Mouse (Mus musculus) cerebellum, adult 2 months (tissue): ENCODE measurements around the gene Ezh1. TPM values are rescaled to one million over a fixed set of nuclear protein-coding genes. Genes with fewer than 3 reads are reported as not detected.

ENCODE experiments used
- DNase-seq, 2 experiments: peaks; one replicate each; pipeline ENCODE4 v3.0.0; 2021
- H3K27ac ChIP-seq: fragments of 200-500 bp; 2 replicates; pipeline ENCODE4 v1.5.1; 2012; ENCODE audit warnings: low read length, control low read depth, inconsistent platforms; ENCODE audit not compliant: insufficient read depth
- H3K27me3 ChIP-seq: fragments of 200-500 bp; 2 replicates; pipeline ENCODE4 v1.6.1; 2012; ENCODE audit warnings: inconsistent platforms, mild to moderate bottlenecking, low read length, moderate library complexity; ENCODE audit not compliant: control insufficient read depth, insufficient read depth
- H3K4me1 ChIP-seq: fragments of 200-500 bp; 2 replicates; pipeline ENCODE4 v1.6.1; 2011; ENCODE audit warnings: low read length; ENCODE audit not compliant: control insufficient read depth, insufficient read depth
- H3K4me3 ChIP-seq: fragments of 200-500 bp; replicated peaks from 2 replicates; pipeline ENCODE3; 2011; ENCODE audit warnings: mild to moderate bottlenecking, low read depth, low read length, control low read depth; ENCODE audit not compliant: insufficient read depth
- CTCF ChIP-seq: fragments of 200-500 bp; IDR thresholded peaks from 2 replicates; pipeline ENCODE4 v1.5.1; 2011; ENCODE audit warnings: low read depth, mild to moderate bottlenecking, control low read depth, low read length, moderate library complexity, borderline replicate concordance; ENCODE audit not compliant: insufficient read depth
- POLR2A ChIP-seq: fragments of 200-500 bp; IDR thresholded peaks from 2 replicates; pipeline ENCODE4 v1.6.1; 2011; ENCODE audit warnings: low read length, control low read depth, borderline replicate concordance; ENCODE audit not compliant: insufficient read depth
- WGBS: fragments of 180-500 bp; shearing (Covaris S2); methylation state at CpG from one replicate; pipeline ENCODE4 v1.1.7; 2018; 5-methylcytosine and 5-hydroxymethylcytosine counted together
- polyA plus RNA-seq: library from polyadenylated mRNA; depleted of rRNA; stranded (reverse); fragments of >200 nt; gene quantifications from 2 replicates; pipeline ENCODE4 v1.2.3, GENCODE M21; 2012

Ezh1 gene
- polyA plus RNA-seq, 1 experiment = 64.4 TPM

DNA sequence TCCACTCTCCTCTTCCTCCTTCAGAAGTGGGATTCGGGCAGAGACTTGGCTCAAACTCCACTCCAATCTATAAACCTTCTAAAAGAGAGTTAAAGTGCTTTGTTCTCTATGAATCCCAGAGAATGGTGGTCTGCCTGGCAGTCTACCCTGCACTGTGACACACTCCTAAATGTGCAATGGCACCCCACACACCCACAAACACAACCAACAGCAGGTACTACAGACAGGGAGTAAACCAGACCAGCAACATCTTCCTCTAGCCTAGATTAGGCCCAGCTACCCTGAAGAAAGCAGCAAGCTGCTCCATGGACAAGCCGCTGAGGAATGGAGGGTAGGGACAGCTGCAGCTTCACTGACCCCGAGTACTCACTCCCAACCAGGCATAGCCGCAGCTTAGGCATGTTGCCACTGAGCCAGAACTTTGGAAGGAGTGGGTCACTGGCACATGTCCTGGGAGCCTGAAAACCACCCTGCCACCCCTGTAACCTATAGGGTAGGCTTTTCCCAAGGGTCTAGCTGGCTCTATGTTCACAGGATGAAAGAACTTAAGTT, 34.3 kb downstream of the Ezh1 start:
- no peak for TF ChIP-seq POLR2A
- TF ChIP-seq CTCF = no peak
- DNase-seq = peak; percentile 38 to 52
- H3K4me3 ChIP-seq = no peak overlapping the region
- H3K27ac ChIP-seq = peak overlapping the region; percentile 100; the same call in 1 of the 2 replicates
- no peaks in the 10 kb centered on the region for H3K27me3 ChIP-seq
- 18% methylated on average over 4 of the region's 4 CpGs for WGBS
- H3K4me1 ChIP-seq = peaks cover 66% of the 10 kb centered on the region

DNA sequence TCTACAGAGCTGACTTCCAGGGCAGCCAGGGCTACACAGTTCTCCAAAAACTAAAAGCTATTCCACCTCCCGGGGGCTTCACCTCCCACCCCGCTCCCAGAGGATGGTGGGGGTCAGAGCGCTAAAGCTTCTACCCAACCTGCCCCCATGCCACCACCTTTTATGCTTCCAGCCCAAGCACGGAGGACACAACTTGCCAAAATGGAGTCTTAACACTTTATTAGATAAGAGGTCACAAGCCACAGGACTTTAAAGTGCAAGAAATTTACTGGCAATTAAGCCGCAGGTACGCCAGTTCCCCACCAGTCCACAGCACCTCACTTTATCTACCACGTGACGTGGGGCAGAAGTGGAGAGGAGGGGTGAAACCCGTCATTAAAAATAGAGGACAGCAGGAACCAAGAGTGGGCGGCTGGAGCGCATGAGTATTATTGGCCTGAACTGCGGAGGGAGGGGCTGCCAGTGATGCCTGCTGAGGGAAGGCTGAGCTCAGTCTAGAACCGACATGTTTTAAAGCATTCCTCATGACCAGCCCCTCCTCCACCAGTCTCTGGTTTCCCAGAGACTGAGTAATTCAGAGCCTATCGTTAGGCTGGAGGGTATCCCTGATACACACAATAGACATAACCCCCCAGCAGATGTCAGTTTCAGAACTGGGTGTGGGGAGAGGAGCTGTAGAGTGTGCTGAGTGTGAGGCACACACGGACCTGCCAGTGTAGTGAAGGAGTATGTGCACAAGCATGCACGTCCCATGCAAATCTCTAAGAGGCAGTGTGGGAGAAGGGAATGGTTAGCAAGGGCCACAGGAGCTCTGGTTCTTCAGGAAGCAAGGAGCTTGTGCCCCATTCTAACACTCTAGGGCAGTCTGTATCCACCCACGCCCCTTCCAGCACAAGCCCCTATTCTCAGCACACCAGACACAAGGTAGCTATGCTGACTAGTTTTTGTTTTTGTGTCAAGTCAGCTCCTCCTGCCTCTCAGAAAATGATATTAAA, 35.1 kb downstream of the Ezh1 start:
- Histone ChIP-seq H3K4me3 (no peak overlapping the region), H3K27ac (peak overlapping the region; percentile 100), H3K27me3 (no peaks in the 10 kb centered on the region), H3K4me1 (peaks cover 70% of the 10 kb centered on the region)
- no peak for TF ChIP-seq CTCF
- TF ChIP-seq POLR2A = peak; percentile 44; the same call in 1 of the 2 replicates
- DNase-seq = peak; percentile 62
- 22% methylated on average over 17 of the region's 17 CpGs for WGBS

DNA sequence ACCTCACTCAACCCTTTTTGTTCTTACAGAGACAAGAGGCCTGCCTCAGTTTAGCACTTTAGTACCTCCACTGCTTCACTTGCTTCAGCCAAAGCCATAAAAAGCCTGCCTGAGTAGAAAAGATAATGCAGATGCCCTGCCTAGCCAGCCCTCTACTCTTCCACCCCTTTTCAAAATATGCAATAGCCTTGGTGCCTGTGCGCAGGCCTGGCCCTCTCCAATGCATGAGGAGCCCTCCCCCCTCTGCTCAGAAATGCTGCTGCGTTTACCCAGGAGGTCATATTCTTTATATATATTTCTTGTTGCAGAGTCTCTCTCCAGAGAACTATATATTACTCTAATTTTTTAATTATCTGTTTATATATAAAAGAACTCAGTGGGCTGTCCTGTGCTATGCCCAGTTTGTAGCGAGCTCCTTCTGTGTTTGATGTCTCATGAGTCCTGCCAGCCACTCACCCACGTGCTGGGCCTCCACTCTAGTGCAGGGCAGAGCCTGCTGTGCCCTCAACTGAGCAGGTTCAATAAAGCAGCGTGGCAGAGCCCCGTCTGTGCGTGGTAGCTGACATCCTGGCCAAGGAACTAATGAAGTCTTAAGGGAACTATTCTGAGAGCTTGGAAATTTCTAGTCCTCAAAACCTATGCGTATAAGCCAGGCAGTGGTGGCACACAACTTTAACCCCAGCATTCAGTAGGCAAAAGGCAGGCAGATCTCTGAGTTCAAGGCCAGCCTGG, 35.9 kb downstream of the Ezh1 start:
- H3K27ac ChIP-seq = peak overlapping the region; percentile 100
- WGBS = 9% methylated on average over 8 of the region's 8 CpGs
- TF ChIP-seq POLR2A = no peak
- TF ChIP-seq CTCF = no peak
- H3K27me3 ChIP-seq = no peaks in the 10 kb centered on the region
- no peak overlapping the region for H3K4me3 ChIP-seq
- peaks cover 76% of the 10 kb centered on the region for H3K4me1 ChIP-seq
- DNase-seq = peak; percentile 49 to 54

DNA sequence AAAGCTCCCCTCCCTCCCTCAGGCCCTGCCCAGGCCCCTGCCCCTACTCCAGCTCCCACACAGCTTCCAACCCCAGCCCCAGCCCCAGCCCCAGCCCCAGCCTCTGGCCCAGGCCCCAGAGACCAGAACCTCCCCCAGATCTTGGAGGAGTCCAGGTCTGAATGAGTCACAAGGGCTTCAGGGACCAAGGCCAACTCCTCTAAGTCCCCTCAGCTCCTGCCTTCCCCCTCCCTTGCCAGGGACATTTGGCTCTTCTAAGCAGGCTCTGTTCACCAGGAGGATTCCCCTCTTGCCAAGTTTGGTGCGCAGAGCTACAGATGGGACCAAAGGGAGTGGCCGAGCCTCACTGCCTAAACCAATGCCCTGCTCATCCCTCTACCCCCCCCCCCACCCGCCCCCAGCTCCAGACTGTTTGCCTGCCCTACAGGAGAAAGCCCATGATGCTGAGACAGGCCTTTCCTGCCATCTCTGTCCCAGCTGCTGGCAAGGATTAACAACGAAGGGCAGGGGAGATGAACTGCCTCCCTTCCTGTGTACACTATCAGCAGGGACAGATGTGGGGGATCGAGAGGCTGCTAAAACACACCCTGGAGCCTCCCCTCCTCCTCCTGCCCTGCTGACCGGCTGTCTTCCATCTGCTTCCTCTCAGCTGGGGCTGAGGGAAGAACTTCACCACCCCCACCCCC, 36.6 kb downstream of the Ezh1 start:
- Histone ChIP-seq H3K27ac (peak overlapping the region; percentile 100), H3K4me3 (no peak overlapping the region), H3K4me1 (peaks cover 82% of the 10 kb centered on the region), H3K27me3 (no peaks in the 10 kb centered on the region)
- under 1% methylated on average over 6 of the region's 6 CpGs for WGBS
- DNase-seq = peak; percentile 88 to 98
- TF ChIP-seq CTCF = no peak
- TF ChIP-seq POLR2A = peak; percentile 12; the same call in 1 of the 2 replicates

DNA sequence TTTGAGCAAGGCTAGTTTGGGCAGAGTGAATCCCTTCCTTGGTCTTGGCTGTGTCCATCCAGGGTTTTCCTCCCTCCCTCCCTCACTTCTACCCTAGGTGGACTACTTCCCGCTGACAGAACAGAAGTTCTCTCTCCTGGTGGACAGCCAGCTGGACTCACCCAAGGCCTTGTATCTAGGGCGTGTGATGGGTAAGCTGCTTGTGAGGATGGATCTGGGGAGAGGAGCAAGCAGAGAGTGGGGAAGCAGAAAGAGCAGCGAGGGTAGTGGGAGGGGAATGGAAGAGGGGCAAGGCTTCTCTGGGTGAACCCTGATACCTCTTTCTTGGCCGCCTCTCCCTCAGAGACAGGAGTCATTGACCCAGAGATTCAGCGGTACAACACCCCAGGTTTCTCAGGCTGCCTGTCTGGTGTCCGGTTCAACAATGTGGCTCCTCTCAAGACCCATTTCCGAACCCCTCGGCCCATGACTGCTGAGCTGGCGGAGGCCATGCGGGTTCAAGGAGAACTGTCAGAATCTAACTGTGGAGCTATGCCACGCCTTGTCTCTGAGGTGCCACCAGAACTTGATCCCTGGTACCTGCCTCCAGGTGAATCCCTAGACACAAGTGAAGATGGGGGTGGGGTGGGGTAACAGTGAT, 38.0 kb downstream of the Ezh1 start:
- Histone ChIP-seq H3K27me3 (no peaks in the 10 kb centered on the region), H3K27ac (peak overlapping the region; percentile 93), H3K4me3 (peak overlapping the region; percentile 40), H3K4me1 (peaks cover 88% of the 10 kb centered on the region)
- WGBS = 14% methylated on average over 11 of the region's 11 CpGs
- no peak for TF ChIP-seq CTCF
- TF ChIP-seq POLR2A = peak; percentile 51; the same call in 1 of the 2 replicates
- peak; percentile 90 to 96 for DNase-seq

DNA sequence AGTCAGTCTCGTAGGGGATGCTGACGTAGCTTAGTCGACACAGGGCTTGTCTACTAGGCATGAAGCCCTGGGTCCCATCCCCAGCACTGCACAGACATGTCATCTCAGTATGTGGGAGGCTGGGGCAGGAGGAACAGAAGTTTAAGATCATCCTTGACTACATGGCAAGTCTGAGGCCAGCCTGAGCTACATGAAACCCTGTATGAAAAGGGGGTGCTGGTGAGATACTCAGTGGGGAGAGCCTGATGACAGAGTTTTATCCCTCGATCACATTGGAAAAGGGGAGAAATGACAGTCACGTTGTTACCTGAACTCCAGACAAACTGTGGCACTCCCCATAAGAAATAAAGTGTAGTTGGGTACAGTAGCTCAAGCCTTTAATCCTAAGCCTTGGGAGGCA, 38.7 kb downstream of the Ezh1 start:
- no peak overlapping the region for H3K4me3 ChIP-seq
- peaks cover 88% of the 10 kb centered on the region for H3K4me1 ChIP-seq
- 31% methylated on average over 5 of the region's 5 CpGs for WGBS
- H3K27me3 ChIP-seq = no peaks in the 10 kb centered on the region
- peak in 1 of 2 experiments; percentile 49 for DNase-seq
- TF ChIP-seq CTCF = no peak
- TF ChIP-seq POLR2A = no peak
- H3K27ac ChIP-seq = peak overlapping the region; percentile 93

DNA sequence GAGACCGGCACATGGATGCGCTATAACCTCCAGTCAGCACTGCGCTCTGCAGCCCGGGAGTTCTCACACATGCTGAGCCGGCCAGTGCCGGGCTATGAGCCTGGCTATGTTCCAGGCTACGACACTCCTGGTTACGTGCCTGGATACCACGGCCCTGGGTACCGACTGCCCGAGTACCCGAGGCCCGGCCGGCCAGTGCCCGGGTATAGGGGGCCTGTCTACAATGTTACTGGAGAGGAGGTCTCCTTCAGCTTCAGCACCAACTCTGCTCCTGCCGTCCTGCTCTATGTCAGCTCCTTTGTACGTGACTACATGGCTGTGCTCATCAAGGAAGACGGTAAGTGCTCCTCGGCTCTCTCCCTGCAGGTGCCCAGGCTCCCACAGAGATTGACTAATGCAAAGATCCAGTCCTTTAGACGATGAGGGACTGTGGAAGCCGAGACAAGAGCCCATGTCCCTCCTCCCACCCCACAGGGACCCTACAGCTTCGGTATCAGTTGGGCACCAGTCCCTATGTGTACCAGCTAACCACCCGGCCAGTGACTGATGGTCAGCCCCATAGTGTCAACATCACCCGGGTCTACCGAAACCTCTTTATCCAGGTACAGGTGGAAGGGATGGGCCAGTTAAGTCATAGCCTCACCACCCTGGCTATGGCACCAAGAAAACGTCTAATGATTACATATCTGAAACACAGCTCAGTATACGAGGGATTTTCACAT, 39.6 kb downstream of the Ezh1 start:
- Histone ChIP-seq H3K27me3 (no peaks in the 10 kb centered on the region), H3K4me1 (peaks cover 85% of the 10 kb centered on the region), H3K27ac (peak overlapping the region; percentile 93), H3K4me3 (no peak overlapping the region)
- TF ChIP-seq CTCF (no peak), POLR2A (no peak)
- peak; percentile 74 for DNase-seq
- 11% methylated on average over 27 of the region's 27 CpGs for whole genome bisulfite sequencing
